8 mouse cellular contexts compared by ENCODE assay signal in genomic region chr1:137898891-137899290, GRCm38 (mm10).
DNase-seq lines count a peak whose midpoint lies in the region; ATAC-seq and TF ChIP-seq lines count a peak whose summit lies in the region.

No protein-coding gene starts in this region.

- H3K9ac ChIP-seq in hindbrain, embryonic 13.5 days = peak overlapping the region; percentile 88
- peak overlapping the region; percentile 65 for H3K9ac ChIP-seq in stomach, postnatal 0 days (ENCODE audit: low read length)

- H3K27ac ChIP-seq in left cerebral cortex, adult 2 months = peak overlapping the region; percentile 92
- peak overlapping the region; percentile 96 for H3K27ac ChIP-seq in hindbrain, embryonic 13.5 days
- peak overlapping the region; percentile 90 for H3K27ac ChIP-seq in stomach, postnatal 0 days (replicated peaks)

- H3K4me1 ChIP-seq in hindbrain, embryonic 13.5 days (replicated peaks) = peaks cover 19% of the 10 kb centered on the region
- no peaks in the 10 kb centered on the region for H3K4me1 ChIP-seq in stomach, postnatal 0 days (replicated peaks; ENCODE audit: control insufficient read depth, insufficient read depth)

- no peaks in the 10 kb centered on the region for H3K9me3 ChIP-seq in hindbrain, embryonic 13.5 days
- H3K9me3 ChIP-seq in stomach, postnatal 0 days (ENCODE audit: control insufficient read depth, low read length) = no peaks in the 10 kb centered on the region

- H3K4me2 ChIP-seq in hindbrain, embryonic 13.5 days = peak overlapping the region; percentile 56
- H3K4me2 ChIP-seq in stomach, postnatal 0 days (replicated peaks; ENCODE audit: low read depth) = peak overlapping the region; percentile 65

- TF ChIP-seq EP300 in stomach, postnatal 0 days (optimal IDR thresholded peaks at IDR 0.05) = no peak

- H3K27me3 ChIP-seq in hindbrain, embryonic 13.5 days = no peaks in the 10 kb centered on the region
- no peaks in the 10 kb centered on the region for H3K27me3 ChIP-seq in stomach, postnatal 0 days (ENCODE audit: control insufficient read depth, insufficient read depth, low read length)

- under 1% methylated on average over 3 of the region's 3 CpGs for WGBS in hindbrain, embryonic 13.5 days
- 1% methylated on average over 3 of the region's 3 CpGs for WGBS in stomach, postnatal 0 days

- H3K36me3 ChIP-seq in hindbrain, embryonic 13.5 days = no peaks in the 10 kb centered on the region
- H3K36me3 ChIP-seq in stomach, postnatal 0 days (ENCODE audit: control insufficient read depth, insufficient read depth, low read length) = no peaks in the 10 kb centered on the region

- ATAC-seq in hindbrain, embryonic 13.5 days (ENCODE audit: low FRiP score) = no peak; the same call in 1 of the 2 replicates
- 0 out of 2 replicates have a peak, but pooled peaks have one; percentile 41 for ATAC-seq in stomach, postnatal 0 days (ENCODE audit: low FRiP score, low TSS enrichment)

- intact Hi-C loops in left cerebral cortex, adult 2 months (cut with DNase I) = loop anchor here (5.0 kb wide), 3 partner anchors 152 to 292 kb away; no protein-coding TSS in a partner anchor
- intact Hi-C loops in left cerebral cortex, postnatal 36 days (cut with DNase I) = loop anchor here (2.0 to 10.0 kb wide), 3 partner anchors 146 to 564 kb away; no protein-coding TSS in a partner anchor

- no peak for TF ChIP-seq CTCF in left cerebral cortex, adult 2 months (IDR thresholded peaks at IDR 0.05)
- TF ChIP-seq CTCF in stomach, postnatal 0 days (IDR thresholded peaks at IDR 0.05; ENCODE audit: low read depth) = no peak

- peak overlapping the region; percentile 60 for H3K4me3 ChIP-seq in left cerebral cortex, adult 2 months
- peak overlapping the region; percentile 77 for H3K4me3 ChIP-seq in hindbrain, embryonic 13.5 days
- H3K4me3 ChIP-seq in stomach, postnatal 0 days (ENCODE audit: low read depth, low read length) = peak overlapping the region; percentile 60

- no peak for DNase-seq in left cerebral cortex, adult 2 months (ENCODE audit: extremely low spot score in 1 of 2, low spot score in 2 of 2)
- no peak for DNase-seq in left cerebral cortex, postnatal 36 days (ENCODE audit: low spot score in 2 of 2)
- peak; percentile 53 for DNase-seq in embryo, embryonic 9.5 days (ENCODE audit: extremely low spot score)
- DNase-seq in lung, postnatal 10 days = peak; percentile 19
- DNase-seq in stomach, postnatal 0 days (ENCODE audit: low spot score) = peak; percentile 16
- DNase-seq in thymus, postnatal 14 days = no peak
- DNase-seq in cerebellum, adult 11-12 months = no peak

Comparison
In these comparisons a context has a peak if more than half of its experiments do, and no peak if none do; other contexts are left out.
1. DNase-seq: peak in embryo, embryonic 9.5 days (single experiment), lung, postnatal 10 days (single experiment) and stomach, postnatal 0 days (single experiment); none in left cerebral cortex, adult 2 months (0 of 2), left cerebral cortex, postnatal 36 days (0 of 2), thymus, postnatal 14 days (single experiment) and cerebellum, adult 11-12 months (single experiment).
2. Peak in every context shown above with its lines, with median percentiles within 50 percentile points of each other: H3K27ac ChIP-seq and H3K4me3 ChIP-seq.